Mouse (Mus musculus) common myeloid progenitor, adult 5-6 weeks (primary cell): ENCODE measurements around the gene Klhl40. TPM values are rescaled to one million over a fixed set of nuclear protein-coding genes. Genes with fewer than 3 reads are reported as not detected.

Experiments
- ATAC-seq: replicated peaks from 2 replicates; pipeline ENCODE4 v1.8.0; 2016; ENCODE audit warnings: low read depth, mild to moderate bottlenecking, moderate TSS enrichment, inconsistent platforms; ENCODE audit not compliant: poor library complexity, severe bottlenecking
- total RNA-seq: library from RNA; stranded (forward); fragments of 200-1000, 187-1606 nt; gene quantifications from 2 replicates; pipeline ENCODE4 v1.2.3, GENCODE M21; 2017

Klhl40 gene
- total RNA-seq, 1 experiment from 2014 or later: 0.59 TPM

GRCm38 (mm10) chr9:121820765-121821164 lies 43.4 kb downstream of the Klhl40 start:
- no peak for ATAC-seq

- no peak for ATAC-seq
Measured at GRCm38 (mm10) chr9:121822585-121822991, 45.2 kb downstream of the Klhl40 start.

- ATAC-seq: no peak
Measured at GRCm38 (mm10) chr9:121823051-121823450, 45.6 kb downstream of the Klhl40 start.

- no peak for ATAC-seq
Measured at GRCm38 (mm10) chr9:121823991-121824390, 46.6 kb downstream of the Klhl40 start.

GRCm38 (mm10) chr9:121826356-121826755 lies 48.9 kb downstream of the Klhl40 start:
- no peak for ATAC-seq

GRCm38 (mm10) chr9:121828314-121828713 lies 50.9 kb downstream of the Klhl40 start:
- no peak for ATAC-seq

GRCm38 (mm10) chr9:121829270-121829992 lies 52.0 kb downstream of the Klhl40 start:
- ATAC-seq: no peak

- peak; percentile 47; the same call in 1 of the 2 replicates for ATAC-seq
Measured at GRCm38 (mm10) chr9:121830243-121830955, 53.0 kb downstream of the Klhl40 start.

- ATAC-seq: peak; percentile 79
Measured at GRCm38 (mm10) chr9:121830956-121831293, 53.5 kb downstream of the Klhl40 start.

Other genes with a start within 250 kb of the Klhl40 start
- not detected in 2 replicates for gene Lyzl4, start 135.5 kb upstream of the Klhl40 start, total RNA-seq
- 0.14 TPM in 1 of 2 replicates, not detected in the other for gene Vipr1, start 134.9 kb upstream of the Klhl40 start, total RNA-seq
- 5.5 and 13.3 TPM in 2 replicates for gene Sec22c, start 72.1 kb upstream of the Klhl40 start, total RNA-seq
- gene Ss18l2, start 67.3 kb upstream of the Klhl40 start, total RNA-seq: 34.1 and 34.8 TPM in 2 replicates
- gene Nktr, start 58.4 kb upstream of the Klhl40 start, total RNA-seq: 100 and 118 TPM in 2 replicates
- gene Zfp651, start 18.3 kb upstream of the Klhl40 start, total RNA-seq: 0.15 and 1.5 TPM in 2 replicates
- gene Hhatl, start 14.9 kb downstream of the Klhl40 start, total RNA-seq: not detected in 2 replicates
- gene Ccdc13, start 61.9 kb downstream of the Klhl40 start, total RNA-seq: not detected in 2 replicates
- 15.5 and 18.5 TPM in 2 replicates for gene Higd1a, start 80.8 kb downstream of the Klhl40 start, total RNA-seq
- gene Ackr2, start 120.7 kb downstream of the Klhl40 start, total RNA-seq: not detected in 2 replicates
- not detected in 2 replicates for gene Cyp8b1, start 138.7 kb downstream of the Klhl40 start, total RNA-seq
- gene Fam198a, start 173.4 kb downstream of the Klhl40 start, total RNA-seq: not detected in 2 replicates
- gene Pomgnt2, start 219.5 kb downstream of the Klhl40 start, total RNA-seq: 4.1 and 5.7 TPM in 2 replicates